Mouse (Mus musculus) cortical plate, adult 2 months (tissue): ENCODE measurements at regions not wholly inside any gene's neighbourhood (a gene's known extent, or its start where the extent isn't known, plus 50 kb on each side); places are given as distances from the start of the nearest gene placed in this dataset.

Experiments
- CTCF ChIP-seq: fragments of 200-500 bp; IDR thresholded peaks from 2 replicates; pipeline ENCODE4 v1.5.1; 2011; ENCODE audit warnings: mild to moderate bottlenecking, control low read depth, low read length; ENCODE audit not compliant: insufficient read depth; ENCODE audit errors: extremely low read depth
- POLR2A ChIP-seq: fragments of 200-500 bp; IDR thresholded peaks from 2 replicates; pipeline ENCODE4 v1.6.1; 2011; ENCODE audit warnings: mild to moderate bottlenecking, low read length, control low read depth; ENCODE audit not compliant: insufficient read depth; ENCODE audit errors: extremely low read depth

- TF ChIP-seq CTCF: no peak
- no peak for TF ChIP-seq POLR2A
Observed at GRCm38 (mm10) chr10:43751881-43752675, 149.5 kb downstream of the Qrsl1 start.
